Mouse (Mus musculus) heart, adult 10 weeks (tissue): ENCODE results near the gene Pigs. TPM values are rescaled to one million over a fixed set of nuclear protein-coding genes. Genes with fewer than 3 reads are reported as not detected.

Experiments used
- polyA plus RNA-seq: library from polyadenylated mRNA; stranded (reverse); fragments of 350-450 nt; fragmentation: Illumina TruSeq; extraction: RNeasy Lipid Tissue Mini Kit (QIAGEN cat#74804); gene quantifications from one replicate; pipeline ENCODE4 v1.2.3, GENCODE M21; 2014; ENCODE audit warnings: low read depth, low replicate concordance

Pigs gene
- polyA plus RNA-seq, result 23.8 TPM

DNA sequence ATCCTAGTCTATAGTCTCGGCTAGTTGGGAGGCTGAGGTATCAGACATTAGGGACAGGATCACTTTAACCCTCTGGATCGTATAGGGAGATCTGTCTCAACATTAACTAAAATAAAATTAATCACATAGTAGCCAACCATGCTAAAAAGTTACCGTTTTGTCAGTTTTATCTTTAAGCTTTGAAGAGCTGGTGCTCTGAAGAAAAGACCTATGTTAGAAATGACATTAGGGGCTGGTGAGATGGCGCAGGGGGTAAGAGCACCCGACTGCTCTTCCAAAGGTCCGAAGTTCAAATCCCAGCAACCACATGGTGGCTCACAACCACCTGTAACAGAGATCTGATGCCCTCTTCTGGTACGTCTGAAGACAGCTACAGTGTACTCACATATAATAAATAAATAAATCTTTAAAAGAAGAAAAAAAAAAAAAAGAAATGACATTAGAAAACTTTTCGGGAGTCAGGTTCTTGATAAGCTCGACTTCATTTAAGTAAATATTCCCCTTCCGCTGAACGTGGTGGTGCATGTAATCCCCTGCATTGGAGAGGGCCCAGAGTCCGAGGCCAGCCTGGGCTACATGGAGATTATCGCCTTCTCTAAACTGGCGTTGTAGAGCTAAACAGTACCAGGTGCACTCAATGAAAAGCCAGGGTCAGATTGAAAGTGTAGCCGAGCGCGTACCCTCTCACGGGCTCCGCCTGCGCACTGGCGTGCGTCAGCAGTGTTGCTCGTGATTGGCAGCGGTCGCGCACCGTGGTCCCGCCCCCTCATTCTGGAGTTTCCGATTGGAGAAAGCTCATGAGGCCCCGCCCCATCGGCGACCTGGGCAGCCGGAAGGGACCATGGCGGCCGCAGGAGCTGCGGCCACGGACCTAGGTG, at the start of gene Pigs:
TSS of gene Pigs (plus strand) at position 782 of the 878 bp plus-strand sequence.

GRCm38 (mm10) chr11:78290654-78291053, 37.6 kb upstream of the Pigs start, which contains the start of gene BC030499:
BC030499 (plus strand) TSS chr11:78290841.

GRCm38 (mm10) chr11:78301357-78302084, 26.7 kb upstream of the Pigs start, which contains the start of gene Spag5:
Spag5 (plus strand) TSS chr11:78301529.

GRCm38 (mm10) chr11:78322860-78323259, 5.4 kb upstream of the Pigs start, which contains the start of gene Aldoc:
Aldoc (plus strand) TSS chr11:78322968.

GRCm38 (mm10) chr11:78343381-78344327, 15.4 kb downstream of the Pigs start, which contains the start of gene Unc119:
Unc119 (plus strand) TSS chr11:78343482.

DNA sequence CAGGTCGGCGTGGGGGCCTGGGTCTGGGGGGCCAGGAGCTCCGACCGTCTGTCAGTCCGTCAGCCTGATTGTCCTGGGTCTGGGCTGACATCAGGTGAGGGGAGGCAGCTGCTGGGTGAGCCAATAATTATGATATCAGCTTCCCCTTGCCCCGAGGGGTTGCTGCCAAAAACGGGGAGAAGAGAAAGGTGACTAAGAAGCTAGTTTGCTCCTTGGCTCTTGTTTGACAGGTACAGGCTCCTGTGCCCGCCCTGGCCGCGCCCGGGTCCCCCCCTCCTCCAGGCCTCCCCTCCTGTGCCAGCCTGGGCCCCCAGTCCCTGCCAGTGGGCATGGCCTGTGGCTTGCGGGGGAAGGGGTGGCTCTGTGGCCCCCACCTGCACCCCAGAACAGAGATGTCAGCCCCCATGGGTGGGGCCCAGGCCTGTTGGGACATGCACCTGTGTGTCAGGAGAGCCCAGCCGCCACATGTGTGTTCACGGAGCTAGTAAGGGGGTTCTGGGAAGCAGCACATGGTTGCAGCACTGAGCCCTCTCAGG, 58.4 kb downstream of the Pigs start, which contains the start of gene Foxn1:
TSS of gene Foxn1 (minus strand) at position 51 of the 536 bp plus-strand sequence.

Other genes starting within 250 kb of the Pigs start
- gene Eral1, start 248.0 kb upstream of the Pigs start, polyA plus RNA-seq, result 23.7 TPM
- gene Fam222b, start 233.8 kb upstream of the Pigs start, polyA plus RNA-seq, result 10.5 TPM
- gene Traf4, start 162.8 kb upstream of the Pigs start, polyA plus RNA-seq, result 5.6 TPM
- gene Nek8, start 151.7 kb upstream of the Pigs start, polyA plus RNA-seq, result 4.2 TPM
- gene Tlcd1, start 151.7 kb upstream of the Pigs start, polyA plus RNA-seq, result 12.8 TPM
- 1,229 TPM for gene Rpl23a, start 144.8 kb upstream of the Pigs start, polyA plus RNA-seq
- 15.8 TPM for gene Rab34, start 140.0 kb upstream of the Pigs start, polyA plus RNA-seq
- gene Proca1, start 135.0 kb upstream of the Pigs start, polyA plus RNA-seq, result 2.3 TPM
- 70.7 TPM for gene Sdf2, start 82.7 kb upstream of the Pigs start, polyA plus RNA-seq
- gene Supt6, start 82.4 kb upstream of the Pigs start, polyA plus RNA-seq, result 25.6 TPM
- 147 TPM for gene 2610507B11Rik, start 66.7 kb upstream of the Pigs start, polyA plus RNA-seq
- gene BC030499, start 37.6 kb upstream of the Pigs start, polyA plus RNA-seq, result 0.45 TPM
- gene Spag5, start 26.9 kb upstream of the Pigs start, polyA plus RNA-seq, result 0.37 TPM
- gene Aldoc, start 5.4 kb upstream of the Pigs start, polyA plus RNA-seq, result 0.63 TPM
- gene Unc119, start 15.1 kb downstream of the Pigs start, polyA plus RNA-seq, result 6.7 TPM
- gene Foxn1, start 58.1 kb downstream of the Pigs start, polyA plus RNA-seq, result not detected
- not detected for gene Slc13a2, start 93.8 kb downstream of the Pigs start, polyA plus RNA-seq
- 2.9 TPM for gene Slc46a1, start 137.3 kb downstream of the Pigs start, polyA plus RNA-seq
- gene Sarm1, start 169.3 kb downstream of the Pigs start, polyA plus RNA-seq, result 0.18 TPM
- gene Vtn, start 170.7 kb downstream of the Pigs start, polyA plus RNA-seq, result 27.3 TPM
- gene Sebox, start 175.0 kb downstream of the Pigs start, polyA plus RNA-seq, result not detected
- gene Tmem199, start 183.8 kb downstream of the Pigs start, polyA plus RNA-seq, result 18.0 TPM
- 133 TPM for gene Poldip2, start 183.8 kb downstream of the Pigs start, polyA plus RNA-seq
- 44.0 TPM for gene Tnfaip1, start 207.9 kb downstream of the Pigs start, polyA plus RNA-seq
- 60.0 TPM for gene Ift20, start 207.9 kb downstream of the Pigs start, polyA plus RNA-seq
- gene Tmem97, start 222.4 kb downstream of the Pigs start, polyA plus RNA-seq, result 9.1 TPM